Mouse (Mus musculus) limb, embryonic 11.5 days (tissue): ENCODE results near the gene Scaper. TPM values are rescaled to one million over a fixed set of nuclear protein-coding genes. Genes with fewer than 3 reads are reported as not detected.

Source experiments
- ATAC-seq: fragments of 200-750 bp; cut with Nextera tagmentation; 2 replicates; pipeline ENCODE4 v1.8.0; 2017; ENCODE audit warnings: low read depth; ENCODE audit not compliant: insufficient number of reproducible peaks, low FRiP score, low TSS enrichment
- DNase-seq: peaks from one replicate; pipeline ENCODE4 v3.0.0-alpha.2; 2015; ENCODE audit warnings: low spot score
- H3K27ac ChIP-seq: fragments of 300-500 bp; sonication (generic); replicated peaks from 2 replicates; pipeline ENCODE4 v1.5.1; 2014; ENCODE audit warnings: low read depth, mild to moderate bottlenecking, low read length
- H3K27me3 ChIP-seq: fragments of 300-500 bp; sonication (generic); 2 replicates; pipeline ENCODE4 v1.6.1; 2014; ENCODE audit warnings: mild to moderate bottlenecking, low read length, mixed read lengths; ENCODE audit not compliant: control insufficient read depth, insufficient read depth
- H3K36me3 ChIP-seq: fragments of 300-500 bp; sonication (generic); 2 replicates; pipeline ENCODE4 v1.6.1; 2014; ENCODE audit warnings: mild to moderate bottlenecking, low read length, moderate library complexity, mixed read lengths; ENCODE audit not compliant: control insufficient read depth, insufficient read depth
- H3K4me1 ChIP-seq: fragments of 300-500 bp; sonication (generic); 2 replicates; pipeline ENCODE4 v1.6.1; 2014; ENCODE audit warnings: low read length, mixed read lengths; ENCODE audit not compliant: control insufficient read depth, insufficient read depth
- H3K4me2 ChIP-seq: fragments of 300-500 bp; sonication (generic); 2 replicates; pipeline ENCODE4 v1.6.1; 2014; ENCODE audit warnings: low read depth, mild to moderate bottlenecking, moderate library complexity; ENCODE audit not compliant: severe bottlenecking
- H3K4me3 ChIP-seq: fragments of 300-500 bp; sonication (generic); 2 replicates; pipeline ENCODE4 v1.5.1; 2014; ENCODE audit warnings: low read depth, low read length
- H3K9ac ChIP-seq: fragments of 300-500 bp; sonication (generic); 2 replicates; pipeline ENCODE4 v1.6.1; 2014; ENCODE audit warnings: mild to moderate bottlenecking, low read length
- H3K9me3 ChIP-seq: fragments of 300-500 bp; sonication (generic); 2 replicates; pipeline ENCODE4 v1.6.1; 2016; ENCODE audit warnings: low read length; ENCODE audit not compliant: control insufficient read depth
- WGBS: fragments of 180-500 bp; shearing (Covaris S2); extraction: QIAGEN DNeasy Blood & Tissue Kit; methylation state at CpG from one replicate; pipeline ENCODE4 v1.1.7; 2014; 5-methylcytosine and 5-hydroxymethylcytosine counted together
- polyA plus RNA-seq: library from polyadenylated mRNA; unstranded; fragments of >200 nt; fragmentation: Nextera tagmentation; extraction: Ambion mirVana; gene quantifications from 2 replicates; pipeline ENCODE4 v1.2.1, GENCODE M21; 2014

Gene Scaper
- polyA plus RNA-seq, 1 experiment from 2014 or later = 8.4 TPM

DNA sequence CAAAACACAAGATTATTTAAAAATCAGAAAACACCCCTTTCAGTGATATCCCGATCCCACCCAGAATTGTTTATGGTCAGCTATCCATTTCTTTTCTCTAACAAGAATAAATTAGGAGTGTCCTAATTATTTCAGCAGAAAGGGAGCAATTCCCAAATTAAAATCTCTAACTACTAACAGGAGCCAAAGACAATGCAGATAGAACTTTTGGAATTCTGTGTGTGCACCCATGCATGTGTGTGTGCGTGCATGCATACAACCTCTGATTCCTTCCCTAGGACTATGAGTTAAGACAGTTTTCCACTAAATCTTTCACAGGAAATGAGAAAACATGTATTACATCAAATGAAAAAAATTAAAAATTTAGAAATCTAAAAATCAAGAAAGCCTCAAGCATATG, 26.4 kb downstream of the Scaper start:
- Histone ChIP-seq H3K27ac (no peak overlapping the region), H3K9me3 (no peaks in the 10 kb centered on the region), H3K36me3 (no peaks in the 10 kb centered on the region), H3K4me3 (no peak overlapping the region), H3K4me1 (no peaks in the 10 kb centered on the region), H3K9ac (no peak overlapping the region), H3K27me3 (no peaks in the 10 kb centered on the region), H3K4me2 (no peak overlapping the region)
- DNase-seq = no peak
- 94% methylated on average over 2 of the region's 2 CpGs for WGBS
- no peak for ATAC-seq

DNA sequence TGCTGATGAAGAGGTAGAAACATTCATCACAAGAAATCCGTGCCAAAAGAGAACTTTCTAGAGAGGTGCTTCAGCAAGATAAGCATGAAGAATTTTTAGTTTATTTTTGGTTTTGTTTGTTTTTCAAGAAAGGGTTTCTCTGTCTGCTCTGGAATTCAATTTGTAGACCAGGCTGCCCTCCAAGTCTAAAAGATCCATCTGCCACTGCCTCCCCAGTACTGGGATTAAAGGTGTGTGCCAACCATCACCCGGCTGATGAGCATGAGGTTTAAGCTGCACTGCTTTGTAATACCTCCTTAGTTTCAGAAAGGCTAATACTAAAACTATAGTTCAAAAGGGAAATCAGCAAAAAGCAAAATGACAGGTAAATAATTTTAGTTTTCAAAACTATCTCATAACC, 35.0 kb downstream of the Scaper start:
- H3K27ac ChIP-seq = no peak overlapping the region
- H3K4me1 ChIP-seq = no peaks in the 10 kb centered on the region
- DNase-seq (no peak), ATAC-seq (no peak)
- no peaks in the 10 kb centered on the region for H3K27me3 ChIP-seq
- H3K4me3 ChIP-seq = no peak overlapping the region
- WGBS = 91% methylated on average over 2 of the region's 2 CpGs
- H3K36me3 ChIP-seq = no peaks in the 10 kb centered on the region
- no peak overlapping the region for H3K9ac ChIP-seq
- H3K4me2 ChIP-seq = no peak overlapping the region
- H3K9me3 ChIP-seq = no peaks in the 10 kb centered on the region

DNA sequence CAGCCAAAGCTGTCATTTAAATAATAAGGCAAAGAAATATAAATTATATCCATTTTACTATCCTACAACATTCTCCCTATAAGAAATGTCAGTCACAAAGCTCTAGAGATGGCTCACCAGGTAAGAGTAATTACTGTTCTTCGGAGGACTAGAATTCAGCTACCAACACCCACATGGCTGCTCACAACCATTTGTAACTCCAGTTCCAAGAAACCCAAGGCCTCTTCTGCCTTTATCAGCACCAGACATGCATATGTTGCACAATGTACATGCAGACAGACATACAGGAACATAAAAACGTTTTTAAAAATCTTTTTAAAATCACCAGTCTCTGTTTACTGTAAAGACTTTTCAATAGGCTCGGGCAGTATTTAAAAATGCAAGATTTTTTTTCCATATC, 36.3 kb downstream of the Scaper start:
- Histone ChIP-seq H3K27ac (no peak overlapping the region), H3K4me1 (no peaks in the 10 kb centered on the region), H3K27me3 (no peaks in the 10 kb centered on the region), H3K9ac (no peak overlapping the region), H3K9me3 (no peaks in the 10 kb centered on the region), H3K4me3 (no peak overlapping the region), H3K4me2 (no peak overlapping the region), H3K36me3 (no peaks in the 10 kb centered on the region)
- no peak for ATAC-seq
- no peak for DNase-seq
- 74% methylated on average over 3 of the region's 3 CpGs for WGBS

DNA sequence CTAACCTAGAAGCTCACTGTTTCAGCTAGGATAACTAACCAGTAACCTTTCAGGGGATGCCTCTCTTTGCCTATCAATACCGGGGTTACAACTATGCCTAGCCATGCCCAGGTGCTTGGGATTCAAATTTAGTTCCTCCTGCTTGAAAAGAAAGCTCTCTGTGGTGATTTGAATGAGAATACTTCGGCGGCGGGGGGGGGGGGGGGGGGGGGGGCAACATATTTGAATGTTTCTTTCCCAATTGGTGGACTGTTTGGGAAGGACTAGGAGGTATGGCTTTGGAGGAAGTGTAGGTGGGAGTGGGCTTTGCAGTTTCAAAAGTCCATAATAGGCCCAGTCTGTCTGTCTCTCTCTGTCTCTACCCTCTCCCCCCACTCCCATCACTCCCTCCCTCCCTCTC, 37.4 kb downstream of the Scaper start:
- no peak for DNase-seq
- no peak overlapping the region for H3K4me2 ChIP-seq
- H3K27me3 ChIP-seq = no peaks in the 10 kb centered on the region
- ATAC-seq = no peak
- H3K9me3 ChIP-seq = no peaks in the 10 kb centered on the region
- no peak overlapping the region for H3K4me3 ChIP-seq
- no peak overlapping the region for H3K27ac ChIP-seq
- no peaks in the 10 kb centered on the region for H3K36me3 ChIP-seq
- WGBS = 54% methylated on average over 3 of the region's 4 CpGs
- H3K9ac ChIP-seq = no peak overlapping the region
- H3K4me1 ChIP-seq = no peaks in the 10 kb centered on the region

DNA sequence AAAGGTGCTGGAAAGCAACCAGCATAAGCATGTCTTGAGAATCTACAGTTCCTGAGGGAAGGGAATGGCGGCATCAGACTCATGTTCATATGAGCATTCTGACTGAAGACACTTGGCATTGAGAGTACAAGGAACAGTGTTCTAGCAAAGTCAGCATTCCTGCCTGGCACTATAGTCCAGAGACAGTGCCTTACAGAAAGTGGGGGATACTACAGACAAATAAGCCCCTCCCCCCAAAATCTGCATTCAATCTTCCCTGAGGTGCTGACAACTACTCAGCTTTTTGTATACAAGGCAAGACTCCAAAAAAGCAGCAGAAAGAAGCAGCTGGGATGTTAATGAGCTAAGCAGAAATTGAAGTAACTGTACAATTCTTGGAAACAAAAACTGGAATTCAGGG, 59.9 kb downstream of the Scaper start:
- H3K27ac ChIP-seq = no peak overlapping the region
- no peak overlapping the region for H3K9ac ChIP-seq
- ATAC-seq (no peak), DNase-seq (no peak)
- 98% methylated on average over 1 of the region's 1 CpGs for WGBS
- no peaks in the 10 kb centered on the region for H3K9me3 ChIP-seq
- H3K27me3 ChIP-seq = no peaks in the 10 kb centered on the region
- H3K36me3 ChIP-seq = no peaks in the 10 kb centered on the region
- no peak overlapping the region for H3K4me2 ChIP-seq
- H3K4me1 ChIP-seq = no peaks in the 10 kb centered on the region
- H3K4me3 ChIP-seq = no peak overlapping the region

DNA sequence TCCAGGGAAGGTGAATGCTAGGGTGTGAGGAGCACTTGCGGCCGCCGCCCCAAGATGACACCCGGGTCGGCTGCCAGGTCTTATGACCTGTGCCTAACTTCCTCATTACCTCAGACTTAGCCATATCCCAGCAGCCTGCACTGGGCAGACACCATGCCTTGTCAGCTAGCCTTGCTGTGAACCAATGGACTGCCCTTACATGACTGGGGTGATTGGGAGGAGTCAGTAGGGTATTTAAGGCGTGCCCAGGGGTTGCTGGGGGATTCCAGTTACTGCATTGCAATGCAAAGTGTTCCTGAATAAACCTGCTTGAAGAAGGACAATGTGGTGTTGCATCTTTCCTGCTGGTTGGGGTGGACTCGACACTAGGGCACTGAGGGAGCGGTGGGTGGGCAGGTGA, 148.5 kb downstream of the Scaper start:
- no peak for DNase-seq
- H3K4me2 ChIP-seq = no peak overlapping the region

DNA sequence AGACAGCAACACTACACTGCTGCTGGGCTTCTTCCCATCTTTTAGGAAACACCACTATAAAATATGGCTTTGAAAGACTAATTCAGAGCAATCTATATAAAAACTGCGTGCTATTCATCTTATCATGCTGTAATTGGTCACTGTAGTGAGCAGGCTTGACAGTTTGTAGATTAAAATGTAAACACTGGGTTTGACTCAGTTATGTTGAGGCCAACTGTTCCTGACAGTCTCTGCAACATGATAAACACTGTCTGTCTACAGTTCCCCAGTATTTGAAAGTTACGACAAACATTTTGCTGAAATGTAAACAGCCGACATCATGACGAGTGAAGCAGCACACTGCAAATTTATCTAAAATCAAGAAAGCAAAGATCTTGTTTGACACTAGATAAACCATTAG, 225.9 kb downstream of the Scaper start:
- WGBS = 80% methylated on average over 4 of the region's 4 CpGs
- Histone ChIP-seq H3K9ac (no peak overlapping the region), H3K4me1 (no peaks in the 10 kb centered on the region), H3K9me3 (no peaks in the 10 kb centered on the region), H3K27ac (no peak overlapping the region), H3K4me3 (no peak overlapping the region), H3K4me2 (no peak overlapping the region), H3K36me3 (no peaks in the 10 kb centered on the region), H3K27me3 (no peaks in the 10 kb centered on the region)
- ATAC-seq = no peak
- no peak for DNase-seq

More for the DNA sequence above, 148.5 kb downstream of the Scaper start:
- Histone ChIP-seq H3K4me3 (no peak overlapping the region), H3K27ac (no peak overlapping the region), H3K27me3 (no peaks in the 10 kb centered on the region), H3K9me3 (no peaks in the 10 kb centered on the region), H3K4me1 (no peaks in the 10 kb centered on the region), H3K9ac (no peak overlapping the region), H3K36me3 (no peaks in the 10 kb centered on the region)
- 86% methylated on average over 8 of the region's 8 CpGs for WGBS
- no peak for ATAC-seq

DNA sequence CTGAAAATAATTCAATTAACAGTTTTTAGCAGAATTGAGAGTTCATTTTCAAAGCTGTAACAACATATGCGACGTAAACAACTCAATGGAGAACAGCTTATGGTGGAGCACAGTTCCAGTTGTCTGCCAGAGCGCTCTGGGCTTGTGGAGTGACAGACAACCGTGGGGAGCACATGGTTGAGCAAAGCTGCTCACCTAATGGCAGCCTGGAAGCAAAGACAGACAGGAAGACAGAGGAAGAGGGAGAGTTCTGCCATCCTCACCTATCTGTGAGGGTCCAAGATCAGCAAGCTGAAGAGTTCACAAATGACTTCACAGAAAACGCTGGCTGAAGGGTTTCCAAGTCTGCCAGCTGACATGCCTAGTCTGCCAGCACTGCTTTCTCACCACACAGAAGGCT, 227.4 kb downstream of the Scaper start:
- DNase-seq (no peak), ATAC-seq (no peak)
- Histone ChIP-seq H3K9me3 (no peaks in the 10 kb centered on the region), H3K27me3 (no peaks in the 10 kb centered on the region), H3K36me3 (no peaks in the 10 kb centered on the region), H3K27ac (no peak overlapping the region), H3K4me1 (no peaks in the 10 kb centered on the region), H3K4me2 (no peak overlapping the region), H3K4me3 (no peak overlapping the region), H3K9ac (no peak overlapping the region)
- WGBS = 93% methylated on average over 5 of the region's 5 CpGs

GRCm38 (mm10) chr9:55706603-55707002, 231.3 kb downstream of the Scaper start:
- Histone ChIP-seq H3K27me3 (no peaks in the 10 kb centered on the region), H3K9me3 (no peaks in the 10 kb centered on the region), H3K4me3 (no peak overlapping the region), H3K36me3 (no peaks in the 10 kb centered on the region), H3K4me2 (no peak overlapping the region), H3K9ac (no peak overlapping the region), H3K27ac (no peak overlapping the region), H3K4me1 (no peaks in the 10 kb centered on the region)
- DNase-seq (no peak), ATAC-seq (no peak)
- 63% methylated on average over 3 of the region's 3 CpGs for WGBS
